Mouse (Mus musculus): ENCODE data around the gene Rnf24.

DNA sequence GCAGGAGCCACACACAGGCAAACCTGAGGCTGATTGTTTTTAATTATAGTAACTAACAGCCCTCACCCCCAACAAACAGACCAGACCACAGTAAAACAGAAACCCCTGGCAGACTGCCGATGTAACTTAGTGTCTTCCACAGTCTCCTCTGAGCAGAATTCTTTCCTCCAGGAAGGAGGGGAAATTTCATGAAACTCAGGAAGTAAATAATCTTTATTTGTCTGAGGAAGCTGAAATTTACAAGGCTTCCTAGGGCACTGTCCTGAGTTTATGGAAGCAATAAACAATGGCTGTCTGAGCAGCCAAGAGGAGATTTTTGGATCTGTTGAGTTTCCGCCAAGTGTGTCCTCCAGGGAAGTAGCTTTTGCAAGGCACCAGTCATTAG is 98.4 kb downstream of the Rnf24 start:
- no peak for TF ChIP-seq POLR2AphosphoS2 (IDR thresholded peaks at IDR 0.05; ENCODE audit: insufficient read length, low read depth)
- TF ChIP-seq POLR2A (IDR thresholded peaks at IDR 0.05; ENCODE audit: insufficient read length, low read depth) = no peak

Data from myocyte (in vitro differentiated cells).